Mouse (Mus musculus) central nervous system, embryonic 18 days (tissue): Measurements from ENCODE around the gene Bcl2a1a. TPM values are rescaled to one million over a fixed set of nuclear protein-coding genes. Genes with fewer than 3 reads are reported as not detected.

Experiments
- polyA plus RNA-seq: library from polyadenylated mRNA; depleted of rRNA; stranded (reverse); fragments of >200 nt; gene quantifications from 2 replicates; pipeline ENCODE4 v1.2.3, GENCODE M21; 2012; rRNA removed

The Bcl2a1a gene
- 0.07 TPM in 1 of 2 replicates, not detected in the other for polyA plus RNA-seq

GRCm38 (mm10) chr9:88956670-88957153 is at the start of gene Bcl2a1a:
TSS of gene Bcl2a1a (plus strand) at chr9:88956900.

Other genes with a start within 250 kb of the Bcl2a1a start
- 29.3 and 30.1 TPM in 2 replicates for gene Mthfsl, start 236.6 kb upstream of the Bcl2a1a start, polyA plus RNA-seq
- not detected in 2 replicates for gene Bcl2a1d, start 225.0 kb upstream of the Bcl2a1a start, polyA plus RNA-seq
- 0.04 TPM in 1 of 2 replicates, not detected in the other for gene Trim43c, start 117.7 kb upstream of the Bcl2a1a start, polyA plus RNA-seq
- gene Trim43b, start 135.9 kb downstream of the Bcl2a1a start, polyA plus RNA-seq: not detected in 2 replicates
- gene Bcl2a1b, start 242.3 kb downstream of the Bcl2a1a start, polyA plus RNA-seq: 0.95 and 1.5 TPM in 2 replicates
- gene Gm29094, start 242.5 kb downstream of the Bcl2a1a start, polyA plus RNA-seq: not detected in 2 replicates